Comparison of ENCODE assay signal across 9 mouse cellular contexts in the genomic region with DNA sequence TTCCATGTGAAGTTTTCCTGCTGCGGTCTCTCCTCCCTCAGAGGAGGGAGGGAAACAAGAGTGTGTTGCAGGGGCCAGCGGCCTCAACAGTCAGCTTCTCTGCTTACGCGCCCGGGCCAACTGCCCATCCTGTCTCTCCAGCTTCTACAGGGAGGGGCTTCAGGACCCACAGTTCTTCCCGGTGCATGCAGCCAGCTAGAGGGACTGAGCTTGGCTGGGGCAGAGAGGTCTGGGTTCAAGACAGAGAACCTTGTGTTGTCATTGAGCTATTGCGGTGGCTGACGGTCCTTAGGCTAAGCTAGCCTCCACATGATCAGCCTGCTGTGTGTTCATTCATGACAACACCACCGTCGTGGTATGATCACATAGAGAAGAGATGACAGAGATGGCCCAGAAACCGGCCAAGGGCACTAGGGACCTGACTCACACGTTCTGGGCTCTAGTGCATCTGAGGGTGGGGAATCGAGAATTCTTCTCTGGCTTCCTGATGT. TPM values are rescaled to one million over a fixed set of nuclear protein-coding genes. Genes with fewer than 3 reads are reported as not detected.
DNase-seq lines count a peak whose midpoint lies in the region; ATAC-seq lines count a peak whose summit lies in the region.
"Had no signal": no experiment of that assay in that cellular context is flagged by ENCODE, and none has a peak within 500 bp of the region (broad histone marks: within the 10 kb centered on the region; RNA-seq: fewer than 3 reads in every experiment).

No protein-coding gene starts in this region.

- no peak for ATAC-seq in limb, embryonic 12.5 days (ENCODE audit: insufficient number of reproducible peaks, insufficient read depth, low FRiP score, low TSS enrichment, low read depth)
- no peak for ATAC-seq in intestine, embryonic 15.5 days

- H3K9me3 ChIP-seq in limb, embryonic 12.5 days: no peaks in the 10 kb centered on the region
- H3K9me3 ChIP-seq in intestine, embryonic 15.5 days: no peaks in the 10 kb centered on the region

- H3K4me1 ChIP-seq in limb, embryonic 12.5 days (replicated peaks): peaks cover 99% of the 10 kb centered on the region
- peaks cover 53% of the 10 kb centered on the region for H3K4me1 ChIP-seq in intestine, embryonic 15.5 days (replicated peaks)

- H3K27me3 ChIP-seq in limb, embryonic 12.5 days: no peaks in the 10 kb centered on the region
- no peaks in the 10 kb centered on the region for H3K27me3 ChIP-seq in intestine, embryonic 15.5 days (replicated peaks)

- H3K36me3 ChIP-seq in limb, embryonic 12.5 days: peaks cover 85% of the 10 kb centered on the region
- peaks cover 28% of the 10 kb centered on the region for H3K36me3 ChIP-seq in intestine, embryonic 15.5 days

- peak; percentile 79 for DNase-seq in adrenal gland, adult 8-10 months
- no peak for DNase-seq in adrenal gland, postnatal 4 days (ENCODE audit: low spot score in 2 of 2)
- DNase-seq in adipocyte (ENCODE audit: low spot score): peak; percentile 53
- DNase-seq in heart, adult 9 months (ENCODE audit: low spot score in 2 of 2): peak; percentile 61 to 74
- no peak for DNase-seq in left cerebral cortex, adult 9 months (ENCODE audit: low spot score in 2 of 2)
- no peak for DNase-seq in thymus, postnatal 0 days (ENCODE audit: low spot score)

- H3K9ac ChIP-seq in limb, embryonic 12.5 days (replicated peaks): no peak overlapping the region
- no peak overlapping the region for H3K9ac ChIP-seq in intestine, embryonic 15.5 days

- 73% methylated on average over 13 of the region's 13 CpGs for WGBS in limb, embryonic 12.5 days
- WGBS in intestine, embryonic 15.5 days: 63% methylated on average over 13 of the region's 13 CpGs

- peak overlapping the region; percentile 6; the same call in 1 of the 2 replicates for H3K4me2 ChIP-seq in limb, embryonic 12.5 days
- no peak overlapping the region for H3K4me2 ChIP-seq in intestine, embryonic 15.5 days (replicated peaks)

- no peak overlapping the region for H3K4me3 ChIP-seq in limb, embryonic 12.5 days (replicated peaks)
- no peak overlapping the region for H3K4me3 ChIP-seq in intestine, embryonic 15.5 days (replicated peaks)

- H3K27ac ChIP-seq in limb, embryonic 12.5 days: peak overlapping the region; percentile 74
- no peak overlapping the region for H3K27ac ChIP-seq in intestine, embryonic 15.5 days

RNA-seq across cellular contexts. Expression of gene Dnaja3, which starts 7.9 kb away (rescaled TPM):
- total RNA-seq in adrenal gland, adult 8-10 months (2022): 100 to 1,000 TPM; 107 to 132 (median 117) TPM
- total RNA-seq in adrenal gland, postnatal 4 days (2021): 10 to 100 TPM; 78.6 to 83.5 TPM
- 55.1 and 58.0 TPM in 2 replicates for polyA plus RNA-seq in limb, embryonic 12.5 days (2016; fragmentation: Nextera tagmentation; extraction: Ambion mirVana)
- polyA plus RNA-seq in intestine, embryonic 15.5 days (2015; fragmentation: Nextera tagmentation; extraction: Ambion mirVana): 86.5 and 92.1 TPM in 2 replicates
- polyA plus RNA-seq in thymus, postnatal 0 days (2015; fragmentation: Nextera tagmentation; extraction: Ambion mirVana): 47.3 and 48.7 TPM in 2 replicates

RNA-seq across cellular contexts. Expression of gene Vasn, which starts 8.0 kb away (rescaled TPM):
- 10 to 100 TPM; 10.1 to 16.9 (median 11.1) TPM for total RNA-seq in adrenal gland, adult 8-10 months (2022)
- total RNA-seq in adrenal gland, postnatal 4 days (2021): 10 to 100 TPM; 15.7 to 18.8 TPM
- polyA plus RNA-seq in limb, embryonic 12.5 days (2016; fragmentation: Nextera tagmentation; extraction: Ambion mirVana): 29.4 and 30.4 TPM in 2 replicates
- polyA plus RNA-seq in intestine, embryonic 15.5 days (2015; fragmentation: Nextera tagmentation; extraction: Ambion mirVana): 14.1 and 15.1 TPM in 2 replicates
- polyA plus RNA-seq in thymus, postnatal 0 days (2015; fragmentation: Nextera tagmentation; extraction: Ambion mirVana): 2.0 and 2.4 TPM in 2 replicates

RNA-seq across cellular contexts. Expression of gene Pam16, which starts 22.9 kb away (rescaled TPM):
- total RNA-seq in adrenal gland, adult 8-10 months (2022): 100 to 1,000 TPM in 2 of 4 experiments, 10 to 100 TPM in 2; 81.7 to 124 (median 102) TPM
- total RNA-seq in adrenal gland, postnatal 4 days (2021): 10 to 100 TPM; 68.8 to 72.6 TPM
- 111 and 120 TPM in 2 replicates for polyA plus RNA-seq in limb, embryonic 12.5 days (2016; fragmentation: Nextera tagmentation; extraction: Ambion mirVana)
- 74.5 and 84.3 TPM in 2 replicates for polyA plus RNA-seq in intestine, embryonic 15.5 days (2015; fragmentation: Nextera tagmentation; extraction: Ambion mirVana)
- polyA plus RNA-seq in thymus, postnatal 0 days (2015; fragmentation: Nextera tagmentation; extraction: Ambion mirVana): 147 and 155 TPM in 2 replicates

RNA-seq across cellular contexts. Expression of gene Coro7, which starts 31.9 kb away (rescaled TPM):
- 10 to 100 TPM; 23.1 to 41.9 (median 36.7) TPM for total RNA-seq in adrenal gland, adult 8-10 months (2022)
- 10 to 100 TPM; 32.8 to 42.6 TPM for total RNA-seq in adrenal gland, postnatal 4 days (2021)
- 18.6 and 19.6 TPM in 2 replicates for polyA plus RNA-seq in limb, embryonic 12.5 days (2016; fragmentation: Nextera tagmentation; extraction: Ambion mirVana)
- polyA plus RNA-seq in intestine, embryonic 15.5 days (2015; fragmentation: Nextera tagmentation; extraction: Ambion mirVana): 22.7 and 23.2 TPM in 2 replicates
- polyA plus RNA-seq in thymus, postnatal 0 days (2015; fragmentation: Nextera tagmentation; extraction: Ambion mirVana): 51.9 and 55.0 TPM in 2 replicates

RNA-seq across cellular contexts. Expression of gene Glis2, which starts 53.2 kb away (rescaled TPM):
- total RNA-seq in adrenal gland, adult 8-10 months (2022): 10 to 100 TPM; 14.6 to 28.9 (median 23.8) TPM
- total RNA-seq in adrenal gland, postnatal 4 days (2021): 10 to 100 TPM; 66.0 to 77.7 TPM
- 28.4 and 32.6 TPM in 2 replicates for polyA plus RNA-seq in limb, embryonic 12.5 days (2016; fragmentation: Nextera tagmentation; extraction: Ambion mirVana)
- 21.4 and 23.5 TPM in 2 replicates for polyA plus RNA-seq in intestine, embryonic 15.5 days (2015; fragmentation: Nextera tagmentation; extraction: Ambion mirVana)
- polyA plus RNA-seq in thymus, postnatal 0 days (2015; fragmentation: Nextera tagmentation; extraction: Ambion mirVana): 3.6 and 5.3 TPM in 2 replicates
- total RNA-seq: neutrophil, adult 5-6 weeks had no signal

Comparison
In these comparisons a context has a peak if more than half of its experiments do, and no peak if none do; other contexts are left out.
1. DNase-seq: peak in adrenal gland, adult 8-10 months (single experiment), adipocyte (single experiment) and heart, adult 9 months (2 of 2); none in adrenal gland, postnatal 4 days (0 of 2), left cerebral cortex, adult 9 months (0 of 2) and thymus, postnatal 0 days (single experiment).